Mouse (Mus musculus): ENCODE results near the gene Etnk1.

Gene Etnk1

GRCm38 (mm10) chr6:143221245-143221644, 54.2 kb downstream of the Etnk1 start:
- no peak for DNase-seq

DNA sequence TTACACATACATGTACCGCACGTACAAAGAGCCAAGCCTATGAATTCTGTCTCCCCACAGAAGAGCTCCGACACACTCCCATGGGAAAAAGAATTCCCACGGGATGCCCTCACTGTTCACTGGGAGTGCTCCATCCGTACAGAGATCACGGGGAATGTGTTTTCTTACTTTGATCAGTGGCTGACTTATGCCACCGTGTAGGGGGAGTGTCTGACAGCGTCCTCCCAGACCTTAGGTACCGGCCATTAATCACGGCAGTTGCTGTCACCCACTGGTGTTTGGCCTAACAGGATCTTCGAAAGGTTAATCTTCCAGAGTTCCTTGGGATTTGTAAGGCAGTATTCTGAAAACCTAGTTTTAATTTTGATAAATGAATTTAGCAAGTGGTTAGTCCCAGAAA, 57.0 kb downstream of the Etnk1 start:
- DNase-seq = no peak

DNA sequence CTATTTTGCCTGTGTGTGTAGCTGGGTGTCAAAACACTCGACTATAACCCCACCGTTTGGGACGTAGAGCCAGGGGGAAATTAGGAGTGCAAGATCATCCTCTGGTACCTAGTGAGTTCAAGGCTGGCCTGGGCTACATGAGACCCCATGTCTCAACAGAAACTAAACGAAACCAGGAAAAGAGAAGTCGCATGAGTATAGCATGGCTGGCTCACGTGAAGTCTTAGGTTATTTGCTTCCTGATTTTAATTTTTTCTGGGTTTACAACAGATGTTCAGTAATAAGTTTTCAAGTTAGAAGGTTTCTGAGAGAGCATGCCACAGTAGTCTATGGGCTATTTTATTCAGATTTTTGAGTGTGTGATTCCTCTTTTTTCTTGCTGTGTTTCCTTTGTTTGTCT, 57.9 kb downstream of the Etnk1 start:
- no peak for DNase-seq

DNA sequence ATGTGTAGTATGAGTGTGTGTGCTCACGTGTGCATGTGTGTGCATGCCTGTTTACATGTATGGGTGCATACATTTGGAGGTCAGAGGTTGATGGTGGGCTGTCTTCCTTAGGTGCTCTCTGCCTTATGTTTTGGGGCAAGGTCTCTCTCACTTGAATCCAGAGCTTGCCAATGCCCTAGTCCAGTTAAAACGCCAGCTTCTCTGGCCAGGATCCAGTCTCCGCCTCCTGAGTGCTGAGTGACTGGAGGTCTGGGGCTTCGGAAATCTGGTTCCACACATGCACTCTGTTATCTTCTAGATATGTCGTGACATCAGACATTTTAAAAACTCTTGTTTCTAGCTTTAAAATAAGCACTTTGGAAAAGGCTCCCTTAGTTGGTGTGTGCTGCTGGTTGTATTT, 61.7 kb downstream of the Etnk1 start:
- DNase-seq = no peak

DNA sequence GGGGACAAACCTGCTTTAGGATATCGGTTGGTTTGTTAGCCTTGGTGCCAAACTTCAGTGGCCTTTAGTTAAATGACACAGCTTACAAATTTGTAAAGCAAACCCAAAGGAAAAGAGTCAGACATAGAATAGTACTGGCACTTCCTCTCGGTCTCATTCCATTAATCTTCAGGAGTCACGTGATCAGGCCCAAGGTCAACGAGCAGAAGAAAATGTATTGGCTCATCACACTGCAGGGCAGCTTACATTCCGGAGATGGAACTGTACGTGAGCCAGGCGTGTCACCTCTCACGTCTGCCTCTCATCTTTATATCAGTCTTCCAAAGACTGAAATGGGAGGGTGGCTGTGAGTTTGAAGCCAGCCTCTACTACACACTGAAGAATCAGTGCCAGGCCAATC, 62.9 kb downstream of the Etnk1 start:
- DNase-seq = no peak

DNA sequence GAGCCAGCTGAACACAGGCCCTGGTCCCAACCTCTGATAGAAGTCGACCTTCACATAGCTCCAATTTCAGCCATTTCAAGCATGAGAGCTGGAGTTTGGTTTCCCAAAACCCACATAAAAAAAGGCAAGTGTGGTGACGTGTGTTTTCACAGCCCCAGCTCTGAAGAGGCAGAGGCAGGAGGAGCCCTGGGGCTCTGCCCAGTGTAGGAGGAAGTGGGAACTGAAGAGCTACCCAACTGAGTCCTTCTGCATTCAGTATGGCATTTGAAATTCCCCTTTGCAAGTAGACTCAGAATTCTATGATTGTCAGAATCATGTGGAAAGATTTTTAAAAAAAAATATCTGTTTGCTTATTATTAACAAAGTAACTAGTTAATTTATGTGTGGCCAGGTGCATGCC, 63.9 kb downstream of the Etnk1 start:
- DNase-seq = no peak

DNA sequence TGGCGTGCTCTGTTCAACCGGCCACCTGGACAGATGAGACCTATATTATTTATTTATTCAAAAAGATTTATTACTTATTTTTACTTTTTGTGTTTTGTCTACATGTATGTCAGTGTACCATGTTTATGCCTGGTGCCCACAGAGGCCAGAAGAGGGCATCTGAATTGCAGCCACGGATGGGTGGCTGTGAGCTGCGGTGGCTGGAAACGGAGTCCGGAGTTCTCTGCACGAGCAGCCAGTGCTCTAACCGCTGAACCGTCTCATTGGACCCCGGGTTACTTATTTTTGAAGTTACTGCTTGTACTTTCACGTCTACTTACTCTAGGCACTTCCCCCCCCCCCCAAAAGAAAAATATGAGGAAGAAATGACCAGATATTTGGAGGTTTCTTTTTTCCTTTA, 65.7 kb downstream of the Etnk1 start:
- DNase-seq = no peak

DNA sequence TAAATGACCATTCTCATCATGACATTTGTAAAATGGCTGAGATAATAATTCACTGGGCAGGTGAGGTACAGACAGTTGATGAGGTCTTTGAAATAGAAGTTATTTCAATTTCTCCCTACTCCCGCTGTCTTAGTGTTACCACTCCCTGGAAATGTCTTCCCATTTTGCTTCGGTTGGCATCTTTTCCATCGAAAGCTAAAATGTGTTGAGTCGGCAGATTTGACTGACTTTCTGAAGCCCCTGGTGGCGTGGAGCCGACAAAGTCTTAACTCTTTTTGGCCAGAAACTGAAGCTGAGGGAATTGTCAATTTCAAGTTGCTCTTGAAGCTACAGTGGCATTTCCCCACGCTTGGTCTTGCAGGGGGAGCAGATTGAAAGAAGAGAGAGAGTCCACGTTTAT, 67.8 kb downstream of the Etnk1 start:
- DNase-seq = no peak

- DNase-seq = no peak
Observed at GRCm38 (mm10) chr6:143239362-143240074, 72.5 kb downstream of the Etnk1 start.

- DNase-seq = no peak
Observed at GRCm38 (mm10) chr6:143243191-143243590, 76.2 kb downstream of the Etnk1 start.

DNA sequence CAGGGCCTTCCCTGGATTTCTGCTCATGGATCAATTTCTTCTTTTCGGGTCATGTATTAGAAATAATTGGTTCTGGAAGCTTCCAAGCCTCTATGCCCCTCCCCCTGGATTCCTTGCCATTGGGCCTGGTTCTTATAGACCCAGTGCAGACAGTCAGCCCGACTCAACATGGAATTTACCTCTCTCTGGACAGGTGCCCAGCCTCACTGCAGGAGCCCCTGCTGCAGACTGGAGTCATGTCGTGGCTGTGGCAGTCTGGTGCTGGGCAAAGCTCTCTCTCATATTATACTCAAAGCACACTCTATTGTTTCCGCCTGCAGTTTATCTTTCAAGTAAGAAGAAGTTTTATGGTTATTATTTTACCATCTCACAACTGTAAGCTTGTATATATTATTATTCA, 90.9 kb downstream of the Etnk1 start:
- no peak for DNase-seq

GRCm38 (mm10) chr6:143259169-143259629, 92.2 kb downstream of the Etnk1 start:
- DNase-seq = no peak

DNA sequence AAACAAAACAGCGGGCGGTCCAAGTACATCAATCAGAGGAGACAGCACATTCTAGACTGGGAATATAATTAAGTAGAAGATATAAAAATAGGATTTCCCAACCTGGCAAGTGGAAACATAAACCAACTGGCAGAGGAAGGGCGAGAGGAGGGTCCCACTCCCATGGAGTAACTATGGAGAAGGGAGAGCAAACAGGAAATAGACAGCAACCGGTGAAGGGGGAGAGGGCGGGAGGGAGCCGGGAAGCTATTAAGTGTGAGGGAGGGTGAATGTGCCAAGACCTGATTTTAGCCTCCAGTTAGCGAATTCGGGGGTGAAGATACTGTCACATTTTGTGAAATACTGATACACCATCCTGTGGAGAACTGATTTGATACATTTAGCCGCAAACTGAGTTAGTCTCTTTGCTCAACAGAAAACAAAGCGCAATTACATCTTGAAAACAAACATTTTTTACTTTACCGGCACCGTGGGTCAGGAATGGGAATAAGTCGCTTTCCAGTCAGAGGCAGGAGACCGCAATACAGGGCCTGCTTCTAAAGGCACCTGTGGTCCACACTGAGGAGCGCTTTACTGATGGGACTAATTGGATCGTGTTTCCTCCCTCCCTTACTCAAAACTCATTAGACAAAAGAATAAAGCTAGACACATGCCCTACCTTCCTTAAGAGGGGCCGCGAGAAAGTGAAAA, 93.0 kb downstream of the Etnk1 start:
- peak; percentile 24 to 29 for DNase-seq

DNA sequence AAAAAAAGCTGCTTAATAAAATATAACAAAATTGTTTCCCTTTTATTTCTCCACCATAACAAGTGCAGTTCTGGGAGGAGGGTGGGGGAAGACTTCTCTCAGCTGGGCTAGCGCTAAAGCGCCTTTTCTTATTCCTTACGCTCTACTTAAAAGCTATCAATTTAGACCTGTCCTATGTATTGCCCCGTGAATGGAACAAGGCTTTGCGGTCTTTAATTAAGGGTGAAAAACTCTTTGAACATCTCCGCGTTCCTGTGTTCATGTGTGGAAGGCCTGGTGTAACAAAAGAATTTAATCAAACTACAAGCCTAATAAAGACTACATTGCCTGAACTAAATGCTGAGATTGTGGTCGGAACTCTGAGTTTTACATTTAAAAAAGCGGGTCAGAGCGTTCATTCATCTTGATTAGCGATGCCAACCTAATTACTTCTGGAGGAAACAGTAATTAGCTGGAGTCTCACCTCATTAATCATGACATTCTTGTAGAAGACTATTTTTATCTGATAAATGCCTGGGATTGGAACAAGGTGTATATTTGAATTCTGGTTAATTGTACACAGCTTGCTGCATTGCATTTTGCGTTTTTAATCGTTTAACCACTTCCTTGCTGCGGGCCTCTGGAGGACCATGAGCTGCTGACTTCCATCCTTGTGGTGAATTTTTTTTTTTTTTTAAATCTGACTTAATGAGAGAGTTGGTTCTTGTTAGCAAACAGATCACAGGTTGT, 93.7 kb downstream of the Etnk1 start:
- DNase-seq = no peak

DNA sequence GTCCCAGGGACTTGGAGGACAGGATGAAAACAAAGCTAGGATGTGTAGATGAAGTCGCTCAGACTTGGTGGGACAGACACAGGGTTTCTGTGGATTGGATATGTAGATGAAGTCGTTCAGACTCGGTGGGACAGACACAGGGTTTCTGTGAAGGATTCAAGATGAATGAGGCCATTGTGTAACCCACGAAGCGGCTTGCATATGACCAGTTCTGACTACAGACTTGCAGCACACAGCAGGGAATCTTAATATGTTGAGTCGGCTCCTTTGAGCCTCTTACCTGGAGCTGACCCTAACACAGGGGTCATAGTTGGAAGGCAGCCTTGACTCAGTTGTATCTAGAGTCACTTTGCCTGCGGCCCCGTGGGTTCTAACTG, 94.3 kb downstream of the Etnk1 start:
- DNase-seq = no peak

DNA sequence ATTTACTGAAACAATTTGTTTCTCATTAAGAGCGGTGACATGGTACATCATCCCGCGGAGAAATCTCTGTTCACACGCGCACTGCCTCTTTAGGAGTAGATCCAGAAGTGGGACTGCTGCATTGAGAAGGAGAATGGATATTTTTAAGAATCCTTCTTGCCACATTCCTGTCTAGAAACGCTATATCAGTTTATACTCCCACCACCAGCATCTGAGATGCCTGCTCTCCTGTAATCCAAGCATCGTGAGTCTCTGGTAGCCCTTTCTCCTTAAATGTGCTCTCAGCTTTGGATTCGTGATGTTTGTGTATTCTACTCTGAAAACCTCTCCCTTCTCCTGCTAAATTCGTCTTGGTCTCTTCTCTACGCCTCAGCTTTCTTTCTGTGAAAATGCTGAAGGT, 98.5 kb downstream of the Etnk1 start:
- no peak for DNase-seq

DNA sequence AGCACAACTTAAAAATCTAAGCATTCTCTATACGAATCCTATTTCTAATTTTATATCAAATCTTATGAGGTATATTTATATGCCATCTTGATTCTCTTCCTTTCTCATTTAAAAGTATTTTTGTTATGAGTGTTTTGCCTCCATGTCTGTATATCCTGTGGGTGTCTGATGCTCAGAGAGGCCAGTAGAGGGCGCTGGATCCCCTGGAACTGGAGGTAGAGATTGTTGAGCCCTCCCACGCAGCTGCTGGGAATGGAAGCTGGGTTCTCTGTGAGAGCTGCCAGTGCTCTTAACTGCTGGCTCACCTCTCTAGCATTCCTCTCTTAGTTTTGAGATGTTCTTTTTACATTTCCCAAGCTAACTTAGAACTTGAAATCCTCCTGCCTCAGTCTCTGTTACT, 112.2 kb downstream of the Etnk1 start:
- DNase-seq = no peak

Measured in lung, postnatal 4 days (tissue).